Mouse (Mus musculus) lung, postnatal 0 days (tissue): ENCODE data around the gene Pax6.

ENCODE experiments used
- CTCF ChIP-seq: IDR thresholded peaks from 2 replicates; pipeline ENCODE4 v1.5.1; 2016; ENCODE audit warnings: antibody characterized with exemption, mild to moderate bottlenecking
- EP300 ChIP-seq: IDR thresholded peaks from 2 replicates; pipeline ENCODE4 v1.6.1; 2016; ENCODE audit warnings: antibody characterized with exemption, mild to moderate bottlenecking, control low read depth

GRCm38 (mm10) chr2:105688436-105689303 lies 20.0 kb downstream of the Pax6 start:
- TF ChIP-seq EP300 (no peak), CTCF (no peak)
